Mouse (Mus musculus) right cerebral cortex, postnatal 4 days (tissue): ENCODE data around the gene Olfr1564.
"Not testable (repeated sequence)": the region's sequence is repeated elsewhere in the genome, so short reads cannot be mapped to it uniquely, and the experiment has no call there.

ENCODE experiments used
- DNase-seq: peaks from one replicate; pipeline ENCODE4 v3.0.0-alpha.2; 2022

Gene Olfr1564

DNA sequence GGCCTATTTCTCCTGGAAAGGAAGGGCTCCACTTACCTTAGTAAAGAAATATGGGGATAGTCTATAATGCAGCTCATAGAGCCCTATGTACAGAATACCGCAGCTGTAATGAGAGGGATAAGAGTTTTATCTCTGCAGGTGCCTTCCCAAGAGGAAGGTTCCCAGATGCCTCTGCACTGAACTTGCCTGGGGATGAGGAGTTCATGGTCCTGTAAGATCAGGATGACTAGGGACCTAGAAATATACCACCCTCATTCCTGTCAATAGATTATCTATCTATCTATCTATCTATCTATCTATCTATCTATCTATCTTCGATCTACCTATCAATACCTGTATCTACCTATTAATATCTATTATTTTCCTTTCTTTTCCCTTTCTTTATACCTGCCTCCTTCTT lies at the start of gene Olfr1564:
Gene Olfr1564 (minus strand): TSS at position 101 of the 400 bp plus-strand sequence.
- DNase-seq = no peak

DNA sequence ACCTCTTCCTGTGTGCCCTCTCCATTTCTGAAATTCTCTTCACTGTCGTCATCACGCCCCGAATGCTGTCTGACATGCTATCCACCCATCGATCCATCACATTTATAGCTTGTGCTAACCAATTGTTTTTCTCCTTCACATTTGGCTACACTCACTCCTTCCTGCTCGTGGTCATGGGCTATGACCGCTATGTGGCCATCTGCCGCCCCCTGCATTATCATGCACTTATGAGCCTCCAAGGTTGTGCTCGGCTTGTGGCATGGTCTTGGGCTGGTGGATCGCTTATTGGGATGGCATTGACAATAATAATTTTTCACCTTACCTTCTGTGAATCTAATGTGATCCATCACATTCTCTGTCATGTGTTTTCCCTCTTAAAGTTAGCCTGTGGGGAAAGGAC lies 47.4 kb upstream of the Olfr1564 start:
- no peak for DNase-seq

DNA sequence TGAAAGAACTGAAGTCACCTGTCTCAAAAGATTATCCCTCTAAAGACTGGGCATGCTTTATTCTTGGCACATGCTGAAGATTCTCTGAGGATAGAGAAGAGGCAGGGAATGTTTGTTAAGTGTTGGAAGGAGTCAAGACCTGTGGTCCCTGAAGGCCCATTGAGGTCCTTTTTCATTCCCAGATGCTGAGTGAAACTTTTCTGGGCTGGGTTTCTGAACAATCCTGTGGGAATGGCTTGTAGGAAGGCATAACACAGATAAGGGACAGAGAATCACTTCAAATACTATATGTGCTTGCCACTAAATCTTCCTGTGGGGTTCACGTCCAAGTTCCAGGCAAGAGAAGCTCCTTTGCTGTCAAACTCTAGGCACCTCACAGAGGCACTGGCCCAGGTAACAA lies 42.9 kb upstream of the Olfr1564 start, which contains the start of gene Olfr63:
Gene Olfr63 (plus strand): TSS at position 301 of the 400 bp plus-strand sequence.
- DNase-seq = no peak

DNA sequence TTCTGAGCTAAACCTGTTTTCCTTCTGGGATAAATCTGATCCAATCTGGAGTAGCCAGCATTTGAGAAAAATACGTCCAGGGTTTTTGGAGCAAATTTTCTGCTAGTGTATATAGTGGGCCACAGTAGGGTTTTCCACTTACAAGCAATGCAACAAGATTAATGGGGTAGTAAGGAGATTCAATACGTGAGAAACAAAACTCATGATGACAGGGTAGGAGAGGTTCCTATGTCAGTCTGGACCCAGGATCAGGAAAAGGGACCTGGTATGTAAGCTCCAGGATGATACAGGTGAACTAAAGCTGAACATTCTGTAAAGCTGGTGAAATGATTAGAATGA lies 33.8 kb upstream of the Olfr1564 start:
- DNase-seq = not testable (repeated sequence)

DNA sequence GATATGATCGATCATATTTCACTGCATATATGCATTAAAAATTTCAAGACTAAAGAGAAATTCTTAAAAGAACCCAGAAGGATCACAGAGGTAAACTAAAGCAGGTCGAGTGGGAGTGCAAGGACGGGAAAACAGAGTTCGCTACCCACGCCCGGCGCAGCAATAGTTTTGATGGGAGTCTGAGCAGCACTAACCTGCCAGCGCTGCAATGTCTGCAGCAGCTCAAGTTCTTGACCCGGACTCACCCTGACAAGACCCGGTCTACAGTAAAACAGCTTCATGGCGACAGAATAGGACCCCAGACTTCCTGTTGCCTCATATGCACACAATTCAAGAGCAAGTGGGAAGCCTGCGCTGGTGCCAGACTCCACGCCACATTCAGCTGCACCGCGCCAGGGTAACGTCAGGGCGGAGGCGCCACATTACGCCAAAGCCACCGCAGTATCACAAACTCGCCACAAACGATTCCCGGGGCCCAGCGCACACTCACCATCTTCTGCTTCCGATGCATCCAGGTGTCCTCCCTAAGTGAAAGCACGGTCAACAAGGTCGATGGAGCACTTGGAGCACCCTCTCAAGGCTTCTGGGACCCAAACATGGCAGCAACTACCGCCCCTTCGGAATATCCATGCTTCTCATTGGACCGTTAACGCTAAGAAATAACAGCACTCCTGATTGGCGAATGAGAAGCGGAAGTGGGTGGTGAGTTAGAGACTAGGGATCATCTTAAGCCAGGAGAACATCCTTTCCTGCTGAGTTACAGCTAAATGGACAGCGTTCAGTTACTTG lies 33.2 kb upstream of the Olfr1564 start, which contains the start of gene Zfp955a:
Gene Zfp955a (minus strand): TSS at position 616 of the 789 bp plus-strand sequence.
- not testable (repeated sequence) for DNase-seq

DNA sequence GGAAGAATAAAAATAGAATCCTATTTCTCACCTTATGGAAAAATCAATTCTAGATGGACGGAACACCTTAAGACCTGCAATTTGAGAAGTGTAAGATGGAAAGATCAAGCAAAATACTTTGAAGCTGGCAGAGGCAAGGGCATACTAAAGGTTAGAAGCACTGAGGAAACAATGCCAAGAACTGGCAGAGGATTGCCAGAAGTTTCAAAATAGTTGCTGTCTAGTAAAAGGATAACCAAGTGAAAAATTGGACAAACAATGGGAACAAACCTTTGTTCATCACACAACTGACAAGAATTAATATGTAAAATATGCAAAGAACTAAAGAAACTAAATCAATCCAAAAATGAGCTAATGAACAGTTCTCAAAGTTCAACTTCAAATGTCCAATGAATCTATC lies 15.2 kb upstream of the Olfr1564 start:
- not testable (repeated sequence) for DNase-seq

DNA sequence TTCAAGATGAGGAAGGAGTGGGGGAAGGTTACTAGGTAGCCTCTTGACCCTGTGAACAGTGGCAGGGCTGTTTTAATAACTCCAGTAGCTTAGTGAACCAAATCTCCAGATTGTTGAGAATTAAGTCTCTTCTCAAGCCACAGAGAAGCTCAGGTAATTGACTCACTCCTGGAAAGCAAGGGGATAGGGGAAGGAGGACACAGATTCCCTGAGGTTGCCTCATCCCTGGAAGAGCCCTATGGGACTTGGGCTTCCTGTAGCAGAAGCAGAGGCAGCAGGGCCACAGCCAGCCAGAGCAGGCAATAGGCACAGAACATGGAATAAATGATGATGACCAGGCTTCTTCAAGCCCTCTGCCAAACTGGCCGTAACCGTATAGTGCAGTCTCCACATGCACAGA lies 30.5 kb downstream of the Olfr1564 start, which contains the start of gene Olfr239:
Gene Olfr239 (plus strand): TSS at position 301 of the 400 bp plus-strand sequence.
- not testable (repeated sequence) for DNase-seq

DNA sequence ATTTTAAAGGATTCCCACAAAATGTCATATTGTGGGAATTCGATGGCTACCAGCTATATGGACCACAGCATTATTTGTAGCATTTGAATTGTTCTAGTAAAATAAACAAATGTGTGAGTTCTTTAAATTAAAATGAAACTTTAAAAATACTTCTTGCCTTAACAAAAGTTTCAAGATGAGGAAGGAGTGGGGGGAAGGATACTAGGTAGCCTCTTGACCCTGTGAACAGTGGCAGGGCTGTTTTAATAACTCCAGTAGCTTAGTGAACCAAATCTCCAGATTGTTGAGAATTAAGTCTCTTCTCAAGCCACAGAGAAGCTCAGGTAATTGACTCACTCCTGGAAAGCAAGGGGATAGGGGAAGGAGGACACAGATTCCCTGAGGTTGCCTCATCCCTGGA lies 53.3 kb downstream of the Olfr1564 start, which contains the start of gene Olfr55:
Gene Olfr55 (plus strand): TSS at position 301 of the 400 bp plus-strand sequence.
- not testable (repeated sequence) for DNase-seq
